Mouse (Mus musculus) liver, embryonic 13.5 days (tissue): Measurements from ENCODE around the gene Exoc6b. TPM values are rescaled to one million over a fixed set of nuclear protein-coding genes. Genes with fewer than 3 reads are reported as not detected.
A peak's percentile ranks its signal among the peaks of the same experiment; 100 is the strongest.

Experiments
- ATAC-seq: fragments of 200-750 bp; cut with Nextera tagmentation; 2 replicates; pipeline ENCODE4 v1.8.0; 2017; ENCODE audit warnings: low read depth, mild to moderate bottlenecking, moderate number of reproducible peaks, moderate library complexity
- DNase-seq: peaks from one replicate; pipeline ENCODE4 v3.0.0; 2022
- H3K27ac ChIP-seq: fragments of 300-500 bp; sonication (generic); 2 replicates; pipeline ENCODE4 v1.5.1; 2015; ENCODE audit warnings: moderate library complexity, mild to moderate bottlenecking, inconsistent platforms
- H3K27me3 ChIP-seq: fragments of 300-500 bp; sonication (generic); 2 replicates; pipeline ENCODE4 v1.6.1; 2015; ENCODE audit warnings: mild to moderate bottlenecking, inconsistent platforms
- H3K36me3 ChIP-seq: fragments of 300-500 bp; sonication (generic); 2 replicates; pipeline ENCODE4 v1.6.1; 2015; ENCODE audit warnings: mild to moderate bottlenecking, inconsistent platforms
- H3K4me1 ChIP-seq: fragments of 300-500 bp; sonication (generic); replicated peaks from 2 replicates; pipeline ENCODE4 v1.6.1; 2015; ENCODE audit warnings: inconsistent platforms
- H3K4me2 ChIP-seq: fragments of 300-500 bp; sonication (generic); 2 replicates; pipeline ENCODE4 v1.6.1; 2015; ENCODE audit warnings: inconsistent platforms, mild to moderate bottlenecking, moderate library complexity
- H3K4me3 ChIP-seq: fragments of 300-500 bp; sonication (generic); replicated peaks from 2 replicates; pipeline ENCODE4 v1.5.1; 2015; ENCODE audit warnings: mild to moderate bottlenecking, inconsistent platforms
- H3K9ac ChIP-seq: fragments of 300-500 bp; sonication (generic); 2 replicates; pipeline ENCODE4 v1.6.1; 2015; ENCODE audit warnings: mild to moderate bottlenecking, inconsistent platforms
- H3K9me3 ChIP-seq: fragments of 300-500 bp; sonication (generic); replicated peaks from 2 replicates; pipeline ENCODE4 v1.6.1; 2016; ENCODE audit warnings: inconsistent platforms
- WGBS: fragments of 180-500 bp; shearing (Covaris S2); methylation state at CpG from one replicate; pipeline ENCODE4 v1.1.7; 2015; ENCODE audit not compliant: insufficient replicate concordance; 5-methylcytosine and 5-hydroxymethylcytosine counted together
- polyA plus RNA-seq: library from polyadenylated mRNA; unstranded; fragments of >200 nt; fragmentation: Nextera tagmentation; extraction: Ambion mirVana; gene quantifications from 2 replicates; pipeline ENCODE4 v1.2.1, GENCODE M21; 2015

Gene Exoc6b
- polyA plus RNA-seq, 1 experiment from 2014 or later: 3.0 TPM

GRCm38 (mm10) chr6:84867114-84867513, 202.2 kb downstream of the Exoc6b start:
- 49% methylated on average over 4 of the region's 4 CpGs for WGBS
- Histone ChIP-seq H3K4me3 (no peak overlapping the region), H3K36me3 (no peaks in the 10 kb centered on the region), H3K27ac (no peak overlapping the region), H3K27me3 (no peaks in the 10 kb centered on the region), H3K9ac (no peak overlapping the region), H3K4me1 (no peaks in the 10 kb centered on the region), H3K9me3 (no peaks in the 10 kb centered on the region), H3K4me2 (no peak overlapping the region)
- DNase-seq (no peak), ATAC-seq (no peak)

- Histone ChIP-seq H3K36me3 (no peaks in the 10 kb centered on the region), H3K4me3 (no peak overlapping the region), H3K27me3 (no peaks in the 10 kb centered on the region), H3K27ac (no peak overlapping the region), H3K9me3 (no peaks in the 10 kb centered on the region), H3K9ac (no peak overlapping the region), H3K4me2 (no peak overlapping the region), H3K4me1 (no peaks in the 10 kb centered on the region)
- ATAC-seq (no peak), DNase-seq (no peak)
- 59% methylated on average over 3 of the region's 3 CpGs for WGBS
Measured at GRCm38 (mm10) chr6:84864625-84865024, 204.7 kb downstream of the Exoc6b start.

- H3K27ac ChIP-seq: no peak overlapping the region
- H3K4me1 ChIP-seq: no peaks in the 10 kb centered on the region
- DNase-seq: no peak
- no peak overlapping the region for H3K4me2 ChIP-seq
- H3K36me3 ChIP-seq: no peaks in the 10 kb centered on the region
- H3K9me3 ChIP-seq: no peaks in the 10 kb centered on the region
- 82% methylated on average over 1 of the region's 1 CpGs for WGBS
- H3K9ac ChIP-seq: no peak overlapping the region
- no peak for ATAC-seq
- no peaks in the 10 kb centered on the region for H3K27me3 ChIP-seq
- no peak overlapping the region for H3K4me3 ChIP-seq
Measured at GRCm38 (mm10) chr6:84863816-84864375, 205.4 kb downstream of the Exoc6b start.

GRCm38 (mm10) chr6:84845665-84846064, 223.6 kb downstream of the Exoc6b start:
- H3K27me3 ChIP-seq: no peaks in the 10 kb centered on the region
- no peak for ATAC-seq
- no peak overlapping the region for H3K27ac ChIP-seq
- no peaks in the 10 kb centered on the region for H3K36me3 ChIP-seq
- no peak overlapping the region for H3K9ac ChIP-seq
- H3K4me2 ChIP-seq: no peak overlapping the region
- H3K4me3 ChIP-seq: no peak overlapping the region
- H3K9me3 ChIP-seq: no peaks in the 10 kb centered on the region
- DNase-seq: no peak
- H3K4me1 ChIP-seq: no peaks in the 10 kb centered on the region
- WGBS: 67% methylated on average over 7 of the region's 7 CpGs

- peak; percentile 76 for ATAC-seq
- no peak overlapping the region for H3K27ac ChIP-seq
Measured at GRCm38 (mm10) chr6:84841138-84841537, 228.2 kb downstream of the Exoc6b start.

GRCm38 (mm10) chr6:84807546-84807945, 261.8 kb downstream of the Exoc6b start:
- Histone ChIP-seq H3K4me3 (no peak overlapping the region), H3K9me3 (no peaks in the 10 kb centered on the region), H3K36me3 (no peaks in the 10 kb centered on the region), H3K4me2 (no peak overlapping the region), H3K9ac (no peak overlapping the region), H3K27me3 (no peaks in the 10 kb centered on the region), H3K27ac (no peak overlapping the region), H3K4me1 (no peaks in the 10 kb centered on the region)
- WGBS: 71% methylated on average over 7 of the region's 7 CpGs
- DNase-seq (no peak), ATAC-seq (no peak)

More at GRCm38 (mm10) chr6:84841138-84841537, 228.2 kb downstream of the Exoc6b start:
- Histone ChIP-seq H3K4me1 (no peaks in the 10 kb centered on the region), H3K36me3 (no peaks in the 10 kb centered on the region), H3K9ac (no peak overlapping the region), H3K4me2 (no peak overlapping the region), H3K27me3 (no peaks in the 10 kb centered on the region), H3K9me3 (no peaks in the 10 kb centered on the region), H3K4me3 (no peak overlapping the region)
- no peak for DNase-seq

GRCm38 (mm10) chr6:84806132-84806730, 263.1 kb downstream of the Exoc6b start:
- Histone ChIP-seq H3K36me3 (no peaks in the 10 kb centered on the region), H3K4me1 (no peaks in the 10 kb centered on the region), H3K27me3 (no peaks in the 10 kb centered on the region), H3K27ac (no peak overlapping the region), H3K9me3 (no peaks in the 10 kb centered on the region), H3K4me2 (no peak overlapping the region), H3K4me3 (no peak overlapping the region), H3K9ac (no peak overlapping the region)
- WGBS: 50% methylated on average over 2 of the region's 2 CpGs
- ATAC-seq (no peak), DNase-seq (no peak)

- ATAC-seq: no peak
Measured at GRCm38 (mm10) chr6:84798736-84799135, 270.6 kb downstream of the Exoc6b start.

GRCm38 (mm10) chr6:84783994-84784393, 285.3 kb downstream of the Exoc6b start:
- WGBS: 54% methylated on average over 2 of the region's 2 CpGs
- ATAC-seq: no peak
- no peaks in the 10 kb centered on the region for H3K4me1 ChIP-seq

More at GRCm38 (mm10) chr6:84798736-84799135, 270.6 kb downstream of the Exoc6b start:
- no peak overlapping the region for H3K9ac ChIP-seq
- H3K36me3 ChIP-seq: no peaks in the 10 kb centered on the region
- H3K27me3 ChIP-seq: no peaks in the 10 kb centered on the region
- H3K27ac ChIP-seq: no peak overlapping the region
- no peaks in the 10 kb centered on the region for H3K4me1 ChIP-seq
- no peak overlapping the region for H3K4me3 ChIP-seq
- DNase-seq: no peak
- no peak overlapping the region for H3K4me2 ChIP-seq
- H3K9me3 ChIP-seq: no peaks in the 10 kb centered on the region
- WGBS: 68% methylated on average over 3 of the region's 3 CpGs

GRCm38 (mm10) chr6:84779987-84780386, 289.3 kb downstream of the Exoc6b start:
- Histone ChIP-seq H3K27me3 (no peaks in the 10 kb centered on the region), H3K36me3 (no peaks in the 10 kb centered on the region), H3K27ac (no peak overlapping the region), H3K9ac (no peak overlapping the region), H3K4me3 (no peak overlapping the region), H3K4me1 (no peaks in the 10 kb centered on the region), H3K4me2 (no peak overlapping the region), H3K9me3 (no peaks in the 10 kb centered on the region)
- ATAC-seq (no peak), DNase-seq (no peak)
- WGBS: 63% methylated on average over 5 of the region's 5 CpGs

More at GRCm38 (mm10) chr6:84783994-84784393, 285.3 kb downstream of the Exoc6b start:
- Histone ChIP-seq H3K27me3 (no peaks in the 10 kb centered on the region), H3K4me3 (no peak overlapping the region), H3K36me3 (no peaks in the 10 kb centered on the region), H3K4me2 (no peak overlapping the region), H3K27ac (no peak overlapping the region), H3K9ac (no peak overlapping the region), H3K9me3 (no peaks in the 10 kb centered on the region)
- no peak for DNase-seq

GRCm38 (mm10) chr6:84778970-84779369, 290.3 kb downstream of the Exoc6b start:
- H3K4me2 ChIP-seq: no peak overlapping the region
- no peaks in the 10 kb centered on the region for H3K27me3 ChIP-seq
- no peak overlapping the region for H3K9ac ChIP-seq
- DNase-seq (no peak), ATAC-seq (no peak)
- no peaks in the 10 kb centered on the region for H3K9me3 ChIP-seq
- no peak overlapping the region for H3K4me3 ChIP-seq
- H3K27ac ChIP-seq: no peak overlapping the region
- WGBS: 33% methylated on average over 5 of the region's 5 CpGs
- H3K36me3 ChIP-seq: no peaks in the 10 kb centered on the region
- H3K4me1 ChIP-seq: no peaks in the 10 kb centered on the region

GRCm38 (mm10) chr6:84775908-84776307, 293.4 kb downstream of the Exoc6b start:
- Histone ChIP-seq H3K27me3 (no peaks in the 10 kb centered on the region), H3K27ac (no peak overlapping the region), H3K4me1 (no peaks in the 10 kb centered on the region), H3K9me3 (no peaks in the 10 kb centered on the region), H3K36me3 (no peaks in the 10 kb centered on the region), H3K9ac (no peak overlapping the region), H3K4me3 (no peak overlapping the region), H3K4me2 (no peak overlapping the region)
- DNase-seq (no peak), ATAC-seq (no peak)
- 52% methylated on average over 1 of the region's 1 CpGs for WGBS
